Mouse (Mus musculus): ENCODE results near the gene Defb22. TPM values are rescaled to one million over a fixed set of nuclear protein-coding genes. Genes with fewer than 3 reads are reported as not detected.

Gene Defb22
- polyA plus RNA-seq, 1 experiment = not detected

DNA sequence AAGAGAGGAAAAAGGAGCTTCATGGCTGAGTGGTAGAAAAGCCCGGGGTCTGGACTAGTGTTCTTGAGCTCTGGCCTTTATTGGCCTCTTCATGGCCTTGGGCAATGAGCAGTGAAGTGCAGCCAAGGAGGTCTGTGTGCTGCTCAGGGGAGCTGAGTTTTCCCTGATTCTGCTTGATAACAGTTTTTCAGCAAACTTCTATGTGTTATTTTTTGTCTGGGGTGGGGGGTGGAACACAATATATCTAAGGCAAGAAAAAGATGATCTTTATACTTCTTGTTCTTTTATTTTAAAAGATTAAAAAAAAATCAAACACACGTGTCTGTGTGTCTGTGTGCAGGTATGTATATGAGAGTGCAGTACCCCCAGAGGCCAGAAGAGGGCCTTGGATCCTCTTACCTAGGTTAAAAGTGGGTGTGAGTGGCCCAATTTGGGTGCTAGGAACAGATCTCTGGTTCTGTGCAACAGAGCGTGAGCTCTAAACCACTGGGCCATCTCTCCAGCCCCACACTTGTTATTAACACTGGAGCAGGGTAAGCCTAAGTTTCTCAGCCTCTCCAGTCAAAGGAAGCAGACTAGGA, 25.3 kb downstream of the Defb22 start, which contains the start of gene Defb23:
TSS of gene Defb23 (minus strand) at position 51 of the 581 bp plus-strand sequence.
- WGBS = 84% methylated on average over 3 of the region's 3 CpGs
- no peak for DNase-seq
- Histone ChIP-seq H3K27me3 (replicated peaks; ENCODE audit: control insufficient read depth, insufficient read depth, low read length) (no peaks in the 10 kb centered on the region), H3K4me1 (ENCODE audit: control insufficient read depth, insufficient read depth, low read length) (no peaks in the 10 kb centered on the region), H3K27ac (ENCODE audit: insufficient read depth, low read depth, low read length) (no peak within 1 kb of the TSS), H3K4me3 (ENCODE audit: insufficient read depth, low read depth, low read length) (no peak within 1 kb of the TSS), H3K36me3 (ENCODE audit: control insufficient read depth, insufficient read depth, low read length) (no peaks in the 10 kb centered on the region)
- TF ChIP-seq POLR2A (IDR thresholded peaks at IDR 0.05; ENCODE audit: low read depth, low read length) = no peak
- TF ChIP-seq CTCF (conservative IDR thresholded peaks at IDR 0.05; ENCODE audit: insufficient read depth, insufficient read length, low read depth, low read length) = no peak

GRCm38 (mm10) chr2:152459241-152459640, 30.7 kb downstream of the Defb22 start:
- no peak overlapping the region for H3K27ac ChIP-seq (ENCODE audit: insufficient read depth, low read depth, low read length)
- WGBS = 53% methylated on average over 13 of the region's 13 CpGs
- no peaks in the 10 kb centered on the region for H3K36me3 ChIP-seq (ENCODE audit: control insufficient read depth, insufficient read depth, low read length)

DNA sequence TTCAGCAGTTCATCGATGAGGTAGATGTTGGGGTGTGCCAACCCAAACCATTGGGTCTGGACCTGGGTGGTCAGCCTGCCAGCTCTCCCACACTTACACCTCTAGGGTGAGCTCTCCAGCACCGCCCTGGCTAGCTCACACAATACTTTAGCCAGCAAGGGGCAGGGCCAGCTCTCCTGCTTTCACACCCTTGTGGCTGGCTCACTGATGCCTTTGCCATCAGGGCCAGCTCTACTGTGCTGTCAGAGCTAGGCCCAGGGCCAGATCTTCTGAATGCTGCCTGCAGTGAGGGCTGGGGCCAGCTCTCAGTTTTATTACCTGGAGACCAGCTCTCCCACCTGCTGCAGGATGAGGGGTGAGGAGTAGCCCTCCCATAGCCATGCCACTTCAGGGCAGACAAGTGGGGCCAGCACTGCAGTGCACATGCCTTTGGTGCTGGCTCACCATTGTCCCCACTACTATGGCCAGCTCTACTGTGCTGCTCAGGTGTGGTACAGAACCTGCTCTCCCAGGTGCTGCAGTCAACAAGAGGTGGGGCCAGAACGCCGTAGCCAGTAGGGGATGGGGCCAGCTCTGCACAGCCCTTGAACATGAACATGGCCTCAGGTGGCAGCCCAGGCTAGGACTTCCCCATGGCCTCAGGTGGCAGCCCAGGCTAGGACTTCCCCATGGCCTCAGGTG, 37.7 kb downstream of the Defb22 start:
- Histone ChIP-seq H3K4me1 (ENCODE audit: control insufficient read depth, insufficient read depth, low read length) (no peaks in the 10 kb centered on the region), H3K4me3 (ENCODE audit: insufficient read depth, low read depth, low read length) (no peak overlapping the region), H3K27ac (ENCODE audit: insufficient read depth, low read depth, low read length) (no peak overlapping the region), H3K36me3 (ENCODE audit: control insufficient read depth, insufficient read depth, low read length) (no peaks in the 10 kb centered on the region), H3K27me3 (replicated peaks; ENCODE audit: control insufficient read depth, insufficient read depth, low read length) (no peaks in the 10 kb centered on the region)
- no peak for DNase-seq
- WGBS = 81% methylated on average over 4 of the region's 4 CpGs
- TF ChIP-seq POLR2A (IDR thresholded peaks at IDR 0.05; ENCODE audit: low read depth, low read length) = no peak
- TF ChIP-seq CTCF (conservative IDR thresholded peaks at IDR 0.05; ENCODE audit: insufficient read depth, insufficient read length, low read depth, low read length) = no peak

More at GRCm38 (mm10) chr2:152459241-152459640, 30.7 kb downstream of the Defb22 start:
- H3K4me1 ChIP-seq (ENCODE audit: control insufficient read depth, insufficient read depth, low read length) = no peaks in the 10 kb centered on the region
- H3K27me3 ChIP-seq (replicated peaks; ENCODE audit: control insufficient read depth, insufficient read depth, low read length) = no peaks in the 10 kb centered on the region
- DNase-seq = no peak
- H3K4me3 ChIP-seq (ENCODE audit: insufficient read depth, low read depth, low read length) = no peak overlapping the region
- TF ChIP-seq CTCF (conservative IDR thresholded peaks at IDR 0.05; ENCODE audit: insufficient read depth, insufficient read length, low read depth, low read length) (no peak), POLR2A (IDR thresholded peaks at IDR 0.05; ENCODE audit: low read depth, low read length) (no peak)

DNA sequence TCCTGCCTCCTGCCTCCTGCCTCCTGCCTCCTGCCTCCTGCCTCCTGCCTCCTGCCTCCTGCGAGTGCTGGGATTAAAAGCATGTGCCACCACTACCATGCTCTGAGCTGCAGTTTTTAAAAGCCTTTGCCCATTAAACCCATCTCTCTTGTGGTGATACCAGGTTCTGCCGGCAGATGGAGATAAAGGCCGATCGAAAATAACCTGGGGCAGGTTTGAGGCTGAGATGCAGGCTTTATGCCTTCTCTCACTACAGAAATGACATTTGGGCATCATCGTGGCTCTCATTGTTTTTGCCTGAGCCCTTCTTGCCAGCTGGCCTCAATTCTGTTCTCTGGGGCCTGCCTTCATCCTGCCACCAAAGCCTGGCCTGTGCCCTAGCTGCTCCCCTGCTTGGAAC, 39.7 kb downstream of the Defb22 start:
- DNase-seq = peak; percentile 68
- TF ChIP-seq POLR2A (IDR thresholded peaks at IDR 0.05; ENCODE audit: low read depth, low read length) (no peak), CTCF (conservative IDR thresholded peaks at IDR 0.05; ENCODE audit: insufficient read depth, insufficient read length, low read depth, low read length) (peak; percentile 57)
- 4% methylated on average over 5 of the region's 5 CpGs for WGBS
- no peaks in the 10 kb centered on the region for H3K27me3 ChIP-seq (replicated peaks; ENCODE audit: control insufficient read depth, insufficient read depth, low read length)
- H3K4me1 ChIP-seq (ENCODE audit: control insufficient read depth, insufficient read depth, low read length) = no peaks in the 10 kb centered on the region
- no peak overlapping the region for H3K27ac ChIP-seq (ENCODE audit: insufficient read depth, low read depth, low read length)
- H3K36me3 ChIP-seq (ENCODE audit: control insufficient read depth, insufficient read depth, low read length) = no peaks in the 10 kb centered on the region
- no peak overlapping the region for H3K4me3 ChIP-seq (ENCODE audit: insufficient read depth, low read depth, low read length)

GRCm38 (mm10) chr2:152447461-152447860, 42.5 kb downstream of the Defb22 start:
- no peak for DNase-seq
- Histone ChIP-seq H3K27ac (ENCODE audit: insufficient read depth, low read depth, low read length) (no peak overlapping the region), H3K4me3 (ENCODE audit: insufficient read depth, low read depth, low read length) (no peak overlapping the region), H3K4me1 (ENCODE audit: control insufficient read depth, insufficient read depth, low read length) (no peaks in the 10 kb centered on the region), H3K36me3 (ENCODE audit: control insufficient read depth, insufficient read depth, low read length) (no peaks in the 10 kb centered on the region), H3K27me3 (replicated peaks; ENCODE audit: control insufficient read depth, insufficient read depth, low read length) (no peaks in the 10 kb centered on the region)
- TF ChIP-seq POLR2A (IDR thresholded peaks at IDR 0.05; ENCODE audit: low read depth, low read length) (no peak), CTCF (conservative IDR thresholded peaks at IDR 0.05; ENCODE audit: insufficient read depth, insufficient read length, low read depth, low read length) (no peak)
- 35% methylated on average over 5 of the region's 5 CpGs for WGBS

DNA sequence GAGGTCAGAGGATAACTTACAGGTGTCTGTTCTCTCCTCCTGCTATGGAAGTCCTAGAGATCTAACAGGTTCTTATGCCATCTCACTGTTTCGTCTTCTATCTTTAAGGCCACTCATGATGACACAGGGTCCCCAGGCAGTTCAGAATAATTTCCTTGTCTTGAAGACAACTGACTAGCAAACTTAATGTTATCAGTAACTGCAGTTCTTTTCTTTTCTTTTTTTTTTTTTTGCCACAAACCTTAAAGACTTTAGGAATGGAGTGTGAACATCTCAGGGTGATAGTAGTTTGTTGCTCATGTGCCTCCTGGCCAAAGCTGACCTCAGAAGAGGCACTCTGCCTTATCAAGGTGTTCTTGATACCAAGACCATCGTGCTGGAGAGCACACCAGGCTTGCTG, 43.3 kb downstream of the Defb22 start:
- Histone ChIP-seq H3K27me3 (replicated peaks; ENCODE audit: control insufficient read depth, insufficient read depth, low read length) (no peaks in the 10 kb centered on the region), H3K36me3 (ENCODE audit: control insufficient read depth, insufficient read depth, low read length) (no peaks in the 10 kb centered on the region), H3K4me1 (ENCODE audit: control insufficient read depth, insufficient read depth, low read length) (no peaks in the 10 kb centered on the region), H3K27ac (ENCODE audit: insufficient read depth, low read depth, low read length) (no peak overlapping the region), H3K4me3 (ENCODE audit: insufficient read depth, low read depth, low read length) (no peak overlapping the region)
- TF ChIP-seq CTCF (conservative IDR thresholded peaks at IDR 0.05; ENCODE audit: insufficient read depth, insufficient read length, low read depth, low read length) (no peak), POLR2A (IDR thresholded peaks at IDR 0.05; ENCODE audit: low read depth, low read length) (no peak)
- WGBS = 76% methylated on average over 2 of the region's 2 CpGs
- DNase-seq = no peak

DNA sequence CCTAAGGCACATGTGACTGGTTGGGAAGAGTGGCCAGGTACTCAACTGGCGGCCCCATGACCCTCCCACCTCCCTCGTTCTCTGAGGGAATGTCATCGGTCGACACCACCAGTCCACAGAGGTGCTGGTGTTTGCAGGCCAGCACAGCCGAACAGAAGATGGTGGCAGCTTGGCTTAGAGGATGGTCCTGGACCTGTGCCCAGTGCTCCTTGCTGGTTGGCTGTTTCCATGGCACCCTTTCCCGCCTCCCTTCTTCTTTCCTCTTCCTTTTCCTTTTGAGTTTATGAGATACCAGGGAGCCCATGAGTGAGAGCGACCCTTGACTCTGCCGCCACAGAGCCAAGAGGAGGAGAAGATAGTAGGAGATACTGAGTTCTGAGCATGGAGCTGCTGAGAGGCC, 46.7 kb downstream of the Defb22 start:
- Histone ChIP-seq H3K4me3 (ENCODE audit: insufficient read depth, low read depth, low read length) (no peak overlapping the region), H3K36me3 (ENCODE audit: control insufficient read depth, insufficient read depth, low read length) (no peaks in the 10 kb centered on the region), H3K27me3 (replicated peaks; ENCODE audit: control insufficient read depth, insufficient read depth, low read length) (no peaks in the 10 kb centered on the region), H3K4me1 (ENCODE audit: control insufficient read depth, insufficient read depth, low read length) (no peaks in the 10 kb centered on the region), H3K27ac (ENCODE audit: insufficient read depth, low read depth, low read length) (no peak overlapping the region)
- DNase-seq = no peak
- TF ChIP-seq CTCF (conservative IDR thresholded peaks at IDR 0.05; ENCODE audit: insufficient read depth, insufficient read length, low read depth, low read length) (no peak), POLR2A (IDR thresholded peaks at IDR 0.05; ENCODE audit: low read depth, low read length) (no peak)
- WGBS = 84% methylated on average over 8 of the region's 8 CpGs

Measured in kidney, adult 2 months (tissue).